Mouse (Mus musculus): ENCODE measurements around the gene Kank2. TPM values are rescaled to one million over a fixed set of nuclear protein-coding genes. Genes with fewer than 3 reads are reported as not detected.

Gene Kank2
- polyA plus RNA-seq, 1 experiment = 62.3 TPM

GRCm38 (mm10) chr9:21747238-21747774 lies 51.2 kb downstream of the Kank2 start:
- H3K9ac ChIP-seq (ENCODE audit: low read depth, poor library complexity, severe bottlenecking) = no peak overlapping the region
- no peaks in the 10 kb centered on the region for H3K9me3 ChIP-seq (replicated peaks; ENCODE audit: control insufficient read depth, insufficient read depth, low read length, poor library complexity, severe bottlenecking)
- TF ChIP-seq POLR2A (IDR thresholded peaks at IDR 0.05; ENCODE audit: insufficient read depth, low read length) (no peak), EP300 (IDR thresholded peaks at IDR 0.05; ENCODE audit: insufficient read depth, low read depth, low read length) (no peak), CTCF (IDR thresholded peaks at IDR 0.05; ENCODE audit: low read depth, low read length) (no peak)
- no peak overlapping the region for H3K4me3 ChIP-seq (ENCODE audit: low read depth, low read length)
- no peak overlapping the region for H3K27ac ChIP-seq (ENCODE audit: insufficient read depth, low read length)
- H3K4me1 ChIP-seq (ENCODE audit: control insufficient read depth, insufficient read depth, low read length) = peaks cover 3% of the 10 kb centered on the region
- no peaks in the 10 kb centered on the region for H3K27me3 ChIP-seq (ENCODE audit: control insufficient read depth, insufficient read depth, low read length, poor library complexity, severe bottlenecking)
- peaks cover 67% of the 10 kb centered on the region for H3K36me3 ChIP-seq (ENCODE audit: control insufficient read depth, insufficient read depth, low read length, poor library complexity, severe bottlenecking)

- no peaks in the 10 kb centered on the region for H3K9me3 ChIP-seq (replicated peaks; ENCODE audit: control insufficient read depth, insufficient read depth, low read length, poor library complexity, severe bottlenecking)
- H3K27ac ChIP-seq (ENCODE audit: insufficient read depth, low read length) = no peak overlapping the region
- no peak overlapping the region for H3K9ac ChIP-seq (ENCODE audit: low read depth, poor library complexity, severe bottlenecking)
- no peaks in the 10 kb centered on the region for H3K4me1 ChIP-seq (ENCODE audit: control insufficient read depth, insufficient read depth, low read length)
- no peaks in the 10 kb centered on the region for H3K27me3 ChIP-seq (ENCODE audit: control insufficient read depth, insufficient read depth, low read length, poor library complexity, severe bottlenecking)
- TF ChIP-seq POLR2A (IDR thresholded peaks at IDR 0.05; ENCODE audit: insufficient read depth, low read length) = no peak
- TF ChIP-seq EP300 (IDR thresholded peaks at IDR 0.05; ENCODE audit: insufficient read depth, low read depth, low read length) = no peak
- no peak for TF ChIP-seq CTCF (IDR thresholded peaks at IDR 0.05; ENCODE audit: low read depth, low read length)
- no peak overlapping the region for H3K4me3 ChIP-seq (ENCODE audit: low read depth, low read length)
- peaks cover 85% of the 10 kb centered on the region for H3K36me3 ChIP-seq (ENCODE audit: control insufficient read depth, insufficient read depth, low read length, poor library complexity, severe bottlenecking)
Measured at GRCm38 (mm10) chr9:21741514-21741913, 57.0 kb downstream of the Kank2 start.

- H3K36me3 ChIP-seq (ENCODE audit: control insufficient read depth, insufficient read depth, low read length, poor library complexity, severe bottlenecking) = peaks cover 79% of the 10 kb centered on the region
Measured at GRCm38 (mm10) chr9:21740427-21740826, 58.1 kb downstream of the Kank2 start.

GRCm38 (mm10) chr9:21738776-21739175 lies 59.8 kb downstream of the Kank2 start:
- Histone ChIP-seq H3K9ac (ENCODE audit: low read depth, poor library complexity, severe bottlenecking) (no peak overlapping the region), H3K9me3 (replicated peaks; ENCODE audit: control insufficient read depth, insufficient read depth, low read length, poor library complexity, severe bottlenecking) (no peaks in the 10 kb centered on the region), H3K27me3 (ENCODE audit: control insufficient read depth, insufficient read depth, low read length, poor library complexity, severe bottlenecking) (no peaks in the 10 kb centered on the region), H3K4me3 (ENCODE audit: low read depth, low read length) (no peak overlapping the region), H3K36me3 (ENCODE audit: control insufficient read depth, insufficient read depth, low read length, poor library complexity, severe bottlenecking) (peaks cover 78% of the 10 kb centered on the region), H3K4me1 (ENCODE audit: control insufficient read depth, insufficient read depth, low read length) (no peaks in the 10 kb centered on the region), H3K27ac (ENCODE audit: insufficient read depth, low read length) (no peak overlapping the region)
- no peak for TF ChIP-seq CTCF (IDR thresholded peaks at IDR 0.05; ENCODE audit: low read depth, low read length)
- TF ChIP-seq POLR2A (IDR thresholded peaks at IDR 0.05; ENCODE audit: insufficient read depth, low read length) = no peak
- TF ChIP-seq EP300 (IDR thresholded peaks at IDR 0.05; ENCODE audit: insufficient read depth, low read depth, low read length) = no peak

More at GRCm38 (mm10) chr9:21740427-21740826, 58.1 kb downstream of the Kank2 start:
- H3K9me3 ChIP-seq (replicated peaks; ENCODE audit: control insufficient read depth, insufficient read depth, low read length, poor library complexity, severe bottlenecking) = no peaks in the 10 kb centered on the region
- H3K4me3 ChIP-seq (ENCODE audit: low read depth, low read length) = no peak overlapping the region
- no peak overlapping the region for H3K9ac ChIP-seq (ENCODE audit: low read depth, poor library complexity, severe bottlenecking)
- no peak overlapping the region for H3K27ac ChIP-seq (ENCODE audit: insufficient read depth, low read length)
- H3K27me3 ChIP-seq (ENCODE audit: control insufficient read depth, insufficient read depth, low read length, poor library complexity, severe bottlenecking) = no peaks in the 10 kb centered on the region
- no peaks in the 10 kb centered on the region for H3K4me1 ChIP-seq (ENCODE audit: control insufficient read depth, insufficient read depth, low read length)
- TF ChIP-seq POLR2A (IDR thresholded peaks at IDR 0.05; ENCODE audit: insufficient read depth, low read length) (no peak), EP300 (IDR thresholded peaks at IDR 0.05; ENCODE audit: insufficient read depth, low read depth, low read length) (no peak), CTCF (IDR thresholded peaks at IDR 0.05; ENCODE audit: low read depth, low read length) (no peak)

- Histone ChIP-seq H3K9ac (ENCODE audit: low read depth, poor library complexity, severe bottlenecking) (no peak overlapping the region), H3K9me3 (replicated peaks; ENCODE audit: control insufficient read depth, insufficient read depth, low read length, poor library complexity, severe bottlenecking) (no peaks in the 10 kb centered on the region), H3K4me3 (ENCODE audit: low read depth, low read length) (no peak overlapping the region), H3K27ac (ENCODE audit: insufficient read depth, low read length) (no peak overlapping the region), H3K4me1 (ENCODE audit: control insufficient read depth, insufficient read depth, low read length) (no peaks in the 10 kb centered on the region), H3K27me3 (ENCODE audit: control insufficient read depth, insufficient read depth, low read length, poor library complexity, severe bottlenecking) (no peaks in the 10 kb centered on the region), H3K36me3 (ENCODE audit: control insufficient read depth, insufficient read depth, low read length, poor library complexity, severe bottlenecking) (peaks cover 80% of the 10 kb centered on the region)
- no peak for TF ChIP-seq EP300 (IDR thresholded peaks at IDR 0.05; ENCODE audit: insufficient read depth, low read depth, low read length)
- TF ChIP-seq POLR2A (IDR thresholded peaks at IDR 0.05; ENCODE audit: insufficient read depth, low read length) = no peak
- TF ChIP-seq CTCF (IDR thresholded peaks at IDR 0.05; ENCODE audit: low read depth, low read length) = no peak
Measured at GRCm38 (mm10) chr9:21737188-21737587, 61.4 kb downstream of the Kank2 start.

- Histone ChIP-seq H3K27me3 (ENCODE audit: control insufficient read depth, insufficient read depth, low read length, poor library complexity, severe bottlenecking) (no peaks in the 10 kb centered on the region), H3K36me3 (ENCODE audit: control insufficient read depth, insufficient read depth, low read length, poor library complexity, severe bottlenecking) (peaks cover 80% of the 10 kb centered on the region), H3K4me3 (ENCODE audit: low read depth, low read length) (no peak overlapping the region), H3K9me3 (replicated peaks; ENCODE audit: control insufficient read depth, insufficient read depth, low read length, poor library complexity, severe bottlenecking) (no peaks in the 10 kb centered on the region), H3K9ac (ENCODE audit: low read depth, poor library complexity, severe bottlenecking) (no peak overlapping the region), H3K27ac (ENCODE audit: insufficient read depth, low read length) (no peak overlapping the region), H3K4me1 (ENCODE audit: control insufficient read depth, insufficient read depth, low read length) (no peaks in the 10 kb centered on the region)
- TF ChIP-seq POLR2A (IDR thresholded peaks at IDR 0.05; ENCODE audit: insufficient read depth, low read length) (no peak), EP300 (IDR thresholded peaks at IDR 0.05; ENCODE audit: insufficient read depth, low read depth, low read length) (no peak), CTCF (IDR thresholded peaks at IDR 0.05; ENCODE audit: low read depth, low read length) (no peak)
Measured at GRCm38 (mm10) chr9:21736580-21736979, 62.0 kb downstream of the Kank2 start.

All from ES-Bruce4 (cell line).